Mouse (Mus musculus) hindbrain, embryonic 11.5 days (tissue): ENCODE measurements around the gene Brd2. TPM values are rescaled to one million over a fixed set of nuclear protein-coding genes. Genes with fewer than 3 reads are reported as not detected.
A peak's percentile ranks its signal among the peaks of the same experiment; 100 is the strongest.

Experiments used
- ATAC-seq: fragments of 200-750 bp; cut with Nextera tagmentation; 2 replicates; pipeline ENCODE4 v1.8.0; 2017; ENCODE audit warnings: mild to moderate bottlenecking, moderate TSS enrichment, moderate library complexity; ENCODE audit not compliant: low FRiP score
- DNase-seq: peaks from one replicate; pipeline ENCODE4 v3.0.0-alpha.2; 2015; ENCODE audit warnings: low spot score
- H3K27ac ChIP-seq: fragments of 300-500 bp; sonication (generic); 2 replicates; pipeline ENCODE4 v1.5.1; 2014; ENCODE audit warnings: mild to moderate bottlenecking, low read depth, low read length
- H3K27me3 ChIP-seq: fragments of 300-500 bp; sonication (generic); 2 replicates; pipeline ENCODE4 v1.6.1; 2014; ENCODE audit warnings: mild to moderate bottlenecking, low read length, moderate library complexity, mixed read lengths; ENCODE audit not compliant: control insufficient read depth, insufficient read depth
- H3K36me3 ChIP-seq: fragments of 300-500 bp; sonication (generic); 2 replicates; pipeline ENCODE4 v1.6.1; 2014; ENCODE audit warnings: mild to moderate bottlenecking, low read length, moderate library complexity, mixed read lengths; ENCODE audit not compliant: control insufficient read depth, insufficient read depth
- H3K4me1 ChIP-seq: fragments of 300-500 bp; sonication (generic); replicated peaks from 2 replicates; pipeline ENCODE4 v1.6.1; 2014; ENCODE audit warnings: low read length, mixed read lengths; ENCODE audit not compliant: control insufficient read depth, insufficient read depth
- H3K4me2 ChIP-seq: fragments of 300-500 bp; sonication (generic); replicated peaks from 2 replicates; pipeline ENCODE4 v1.6.1; 2014; ENCODE audit warnings: mild to moderate bottlenecking, low read depth, low read length
- H3K4me3 ChIP-seq: fragments of 300-500 bp; sonication (generic); 2 replicates; pipeline ENCODE4 v1.5.1; 2014; ENCODE audit warnings: low read depth, low read length
- H3K9ac ChIP-seq: fragments of 300-500 bp; sonication (generic); 2 replicates; pipeline ENCODE4 v1.6.1; 2014; ENCODE audit warnings: low read depth, low read length
- H3K9me3 ChIP-seq: fragments of 300-500 bp; sonication (generic); 2 replicates; pipeline ENCODE4 v1.6.1; 2016; ENCODE audit warnings: low read length; ENCODE audit not compliant: control insufficient read depth
- WGBS: fragments of 180-500 bp; shearing (Covaris S2); extraction: QIAGEN DNeasy Blood & Tissue Kit; methylation state at CpG from one replicate; pipeline ENCODE4 v1.1.7; 2014; 5-methylcytosine and 5-hydroxymethylcytosine counted together
- polyA plus RNA-seq: library from polyadenylated mRNA; unstranded; fragments of >200 nt; fragmentation: Nextera tagmentation; extraction: Ambion mirVana; gene quantifications from 2 replicates; pipeline ENCODE4 v1.2.1, GENCODE M21; 2014

Brd2 gene
- polyA plus RNA-seq, 1 experiment from 2014 or later, result 159 TPM

GRCm38 (mm10) chr17:34110309-34110708, 12.1 kb downstream of the Brd2 start:
- DNase-seq, result no peak
- peaks cover 32% of the 10 kb centered on the region for H3K36me3 ChIP-seq

DNA sequence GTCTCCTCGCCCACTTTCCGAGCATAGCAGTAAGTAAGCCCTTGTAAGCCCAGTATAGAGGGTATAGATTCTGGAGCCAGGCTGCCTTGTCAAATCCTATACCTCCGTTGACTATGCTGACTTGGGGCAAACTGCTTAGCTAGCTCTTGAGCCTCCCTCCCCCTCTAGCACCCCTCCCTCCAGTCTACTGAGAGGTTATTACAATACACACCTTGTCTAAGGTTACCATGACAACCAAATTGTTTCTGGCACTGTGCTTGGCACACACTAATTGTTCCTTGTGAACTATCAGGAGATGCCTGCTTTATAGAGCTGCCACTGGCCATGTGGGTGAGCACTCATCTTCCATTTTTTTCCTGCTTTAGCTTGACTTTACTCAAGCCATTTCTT, 12.6 kb downstream of the Brd2 start:
- no peaks in the 10 kb centered on the region for H3K4me1 ChIP-seq
- 0 out of 2 replicates have a peak, but pooled peaks have one; percentile 27 for ATAC-seq
- WGBS, result 77% methylated on average over 3 of the region's 3 CpGs

More at GRCm38 (mm10) chr17:34110309-34110708, 12.1 kb downstream of the Brd2 start:
- Histone ChIP-seq H3K4me3 (no peak overlapping the region), H3K27ac (no peak overlapping the region), H3K9ac (no peak overlapping the region), H3K9me3 (no peaks in the 10 kb centered on the region), H3K4me1 (no peaks in the 10 kb centered on the region), H3K27me3 (no peaks in the 10 kb centered on the region), H3K4me2 (no peak overlapping the region)
- no peak for ATAC-seq
- 64% methylated on average over 8 of the region's 8 CpGs for WGBS

DNA sequence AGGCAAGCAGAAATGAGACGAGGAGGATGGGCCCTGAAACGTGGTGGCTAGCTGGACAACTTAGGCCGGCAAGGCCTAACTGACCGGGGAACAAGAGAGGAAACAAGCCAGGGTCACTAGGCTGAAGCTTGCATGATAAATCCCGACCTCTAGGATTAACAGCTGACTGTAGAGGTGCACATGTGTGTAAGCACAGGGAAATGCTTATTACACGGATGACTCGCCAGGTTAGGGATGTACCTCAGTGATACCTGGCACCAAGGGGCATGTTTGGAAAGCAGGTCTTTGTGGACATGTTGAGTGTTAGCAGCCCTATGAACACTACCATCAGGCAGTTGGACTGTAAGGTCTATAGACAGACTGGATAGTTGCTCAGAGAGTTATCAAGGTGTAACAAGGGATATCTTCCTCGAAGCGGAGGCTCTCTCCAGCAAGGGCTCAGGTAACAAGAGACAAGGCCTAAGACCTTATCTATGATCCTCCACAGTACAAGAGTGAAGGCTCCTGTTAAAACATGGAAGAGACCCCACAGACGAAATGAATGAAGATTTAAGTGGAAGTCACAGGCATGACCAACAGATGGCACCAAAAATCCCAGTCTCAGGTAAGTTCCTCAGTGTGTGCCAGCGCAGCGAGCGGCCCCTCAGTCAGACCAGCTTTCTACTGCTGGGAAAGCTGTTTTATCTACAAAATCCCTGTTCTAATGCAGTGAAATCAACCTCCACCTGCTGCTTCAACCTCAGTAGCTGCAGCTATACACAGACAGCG, 13.2 kb downstream of the Brd2 start:
- no peak for DNase-seq
- Histone ChIP-seq H3K9me3 (no peaks in the 10 kb centered on the region), H3K4me1 (no peaks in the 10 kb centered on the region), H3K27ac (no peak overlapping the region), H3K4me2 (no peak overlapping the region), H3K9ac (no peak overlapping the region), H3K36me3 (peaks cover 25% of the 10 kb centered on the region), H3K27me3 (no peaks in the 10 kb centered on the region), H3K4me3 (no peak overlapping the region)
- 83% methylated on average over 14 of the region's 14 CpGs for WGBS
- ATAC-seq, result no peak

More for the DNA sequence above, 12.6 kb downstream of the Brd2 start:
- H3K4me3 ChIP-seq, result no peak overlapping the region
- no peak overlapping the region for H3K27ac ChIP-seq
- H3K9me3 ChIP-seq, result no peaks in the 10 kb centered on the region
- peak; percentile 28 for DNase-seq
- no peak overlapping the region for H3K9ac ChIP-seq
- no peak overlapping the region for H3K4me2 ChIP-seq
- peaks cover 28% of the 10 kb centered on the region for H3K36me3 ChIP-seq
- no peaks in the 10 kb centered on the region for H3K27me3 ChIP-seq

DNA sequence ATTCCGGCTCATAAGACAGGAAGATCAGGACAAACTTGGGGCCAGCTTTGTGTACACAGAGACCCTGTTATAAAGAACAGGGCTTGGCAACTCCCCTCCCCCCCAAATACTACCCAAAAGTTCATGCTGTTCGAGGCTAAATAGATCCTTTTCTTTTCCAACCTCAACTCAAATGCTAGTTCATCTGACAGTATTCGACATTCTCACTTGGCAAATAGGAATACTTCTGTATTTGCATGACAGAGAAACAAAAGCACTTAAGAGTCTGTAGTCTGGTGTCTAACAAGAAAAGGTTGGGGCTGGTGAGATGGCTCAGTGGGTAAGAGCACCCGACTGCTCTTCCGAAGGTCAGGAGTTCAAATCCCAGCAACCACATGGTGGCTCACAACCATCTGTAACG, 14.0 kb downstream of the Brd2 start:
- ATAC-seq (no peak), DNase-seq (no peak)
- Histone ChIP-seq H3K4me3 (no peak overlapping the region), H3K27ac (no peak overlapping the region), H3K4me1 (no peaks in the 10 kb centered on the region), H3K9me3 (no peaks in the 10 kb centered on the region), H3K36me3 (peaks cover 19% of the 10 kb centered on the region), H3K27me3 (no peaks in the 10 kb centered on the region), H3K9ac (no peak overlapping the region), H3K4me2 (no peak overlapping the region)
- 87% methylated on average over 5 of the region's 6 CpGs for WGBS

DNA sequence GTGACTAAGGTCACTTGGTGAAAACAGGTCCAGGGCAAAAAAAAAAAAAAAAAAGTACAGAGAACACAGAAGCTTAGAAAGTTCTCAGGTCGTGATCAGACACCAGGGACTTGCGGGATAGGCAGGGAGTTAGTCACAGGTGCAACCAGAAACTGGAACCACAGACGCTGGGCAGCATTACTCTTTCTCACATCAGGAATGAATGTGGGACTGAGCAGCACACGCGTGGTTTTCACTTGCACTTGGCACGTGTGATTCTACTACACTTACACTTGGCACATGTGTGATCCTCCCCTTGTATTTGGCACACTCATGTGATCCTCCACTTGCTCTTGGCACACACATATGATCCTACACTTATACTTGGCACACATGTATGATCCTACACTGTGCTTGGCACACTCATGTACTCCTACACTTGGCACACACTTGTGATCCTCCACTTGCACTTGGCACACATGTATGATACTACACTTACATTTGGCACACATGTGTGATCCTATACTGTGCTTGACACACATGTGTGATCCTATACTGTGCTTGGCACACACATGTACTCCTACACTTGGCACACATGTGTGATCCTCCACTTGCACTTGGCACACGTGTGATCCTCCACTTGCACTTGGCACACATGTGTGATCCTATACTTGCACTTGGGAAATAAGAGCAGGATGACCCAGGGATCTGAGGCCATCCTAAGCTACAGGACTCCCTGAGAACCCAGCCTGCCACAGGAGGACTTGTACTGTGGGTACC, 15.1 kb downstream of the Brd2 start:
- WGBS, result 91% methylated on average over 7 of the region's 7 CpGs
- Histone ChIP-seq H3K9me3 (no peaks in the 10 kb centered on the region), H3K27me3 (no peaks in the 10 kb centered on the region), H3K36me3 (peaks cover 7% of the 10 kb centered on the region; the same call in 1 of the 2 replicates), H3K4me2 (no peak overlapping the region), H3K9ac (no peak overlapping the region), H3K4me3 (no peak overlapping the region), H3K4me1 (no peaks in the 10 kb centered on the region), H3K27ac (no peak overlapping the region)
- no peak for DNase-seq
- no peak for ATAC-seq

DNA sequence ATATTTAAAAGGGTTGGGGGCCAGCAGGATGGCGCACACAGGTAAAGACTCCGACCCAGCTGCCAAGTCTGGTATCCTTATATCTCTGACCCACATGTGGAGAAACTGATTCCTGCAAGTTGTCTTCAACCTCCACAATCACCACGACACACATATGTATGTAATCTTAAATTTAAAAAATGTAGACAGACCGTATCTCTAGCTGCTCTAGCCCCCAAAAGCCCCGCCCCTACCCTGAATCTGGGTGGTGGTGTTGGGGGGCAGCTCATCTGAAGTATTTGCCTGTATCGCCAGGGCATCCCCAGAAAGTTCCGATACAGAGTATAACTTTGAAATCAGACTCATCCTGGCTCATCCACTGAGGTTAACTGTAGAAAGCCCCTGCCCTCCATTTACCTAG, 15.9 kb downstream of the Brd2 start:
- Histone ChIP-seq H3K27me3 (no peaks in the 10 kb centered on the region), H3K9me3 (no peaks in the 10 kb centered on the region), H3K36me3 (peaks cover 1% of the 10 kb centered on the region; the same call in 1 of the 2 replicates), H3K4me1 (no peaks in the 10 kb centered on the region), H3K27ac (no peak overlapping the region), H3K9ac (no peak overlapping the region), H3K4me2 (no peak overlapping the region), H3K4me3 (no peak overlapping the region)
- 88% methylated on average over 7 of the region's 7 CpGs for WGBS
- ATAC-seq (no peak), DNase-seq (no peak)

DNA sequence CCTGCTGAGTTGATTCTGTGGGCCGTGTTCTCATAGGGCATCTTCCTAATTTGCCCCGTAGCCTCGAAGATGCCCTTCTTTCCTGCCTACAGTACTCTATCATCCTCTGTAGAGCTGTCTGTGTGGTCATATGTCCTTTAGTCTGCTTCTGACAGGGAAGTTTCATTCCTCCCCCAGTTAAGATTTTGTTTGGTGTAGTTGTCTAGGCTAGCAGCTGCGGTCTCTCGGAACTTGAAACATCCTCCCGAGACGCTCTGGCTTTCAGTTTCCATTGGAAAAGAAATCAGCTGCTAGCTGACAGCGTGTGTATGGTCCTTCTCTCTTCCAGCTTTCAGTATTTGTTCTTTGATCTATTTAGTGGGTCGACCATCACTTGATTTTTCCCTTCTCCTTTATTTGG, 17.6 kb downstream of the Brd2 start:
- no peak for DNase-seq
- ATAC-seq, result no peak
- H3K9me3 ChIP-seq, result no peaks in the 10 kb centered on the region
- no peak overlapping the region for H3K27ac ChIP-seq
- H3K4me2 ChIP-seq, result no peak overlapping the region
- H3K4me3 ChIP-seq, result no peak overlapping the region
- 88% methylated on average over 9 of the region's 9 CpGs for whole genome bisulfite sequencing
- no peak overlapping the region for H3K9ac ChIP-seq
- H3K27me3 ChIP-seq, result no peaks in the 10 kb centered on the region
- no peaks in the 10 kb centered on the region for H3K4me1 ChIP-seq
- no peaks in the 10 kb centered on the region for H3K36me3 ChIP-seq

GRCm38 (mm10) chr17:34102831-34103230, 19.6 kb downstream of the Brd2 start:
- Histone ChIP-seq H3K27ac (no peak overlapping the region), H3K27me3 (no peaks in the 10 kb centered on the region), H3K36me3 (no peaks in the 10 kb centered on the region), H3K4me2 (no peak overlapping the region), H3K4me3 (no peak overlapping the region), H3K4me1 (no peaks in the 10 kb centered on the region), H3K9ac (no peak overlapping the region), H3K9me3 (no peaks in the 10 kb centered on the region)
- ATAC-seq (no peak), DNase-seq (no peak)
- WGBS, result 88% methylated on average over 6 of the region's 6 CpGs
